Mouse (Mus musculus) heart, adult 2 months (tissue): ENCODE measurements around the gene Adh6b. TPM values are rescaled to one million over a fixed set of nuclear protein-coding genes. Genes with fewer than 3 reads are reported as not detected.

Experiments used
- DNase-seq, 2 experiments: peaks; one replicate each; pipeline ENCODE4 v3.0.0; 2021
- H3K27ac ChIP-seq: fragments of 200-600 bp; 2 replicates; pipeline ENCODE4 v1.8.1; 2022
- H3K27me3 ChIP-seq: fragments of 200-500 bp; 2 replicates; pipeline ENCODE4 v1.6.1; 2012; ENCODE audit warnings: mild to moderate bottlenecking, low read length, inconsistent platforms, mixed read lengths; ENCODE audit not compliant: control insufficient read depth, insufficient read depth
- H3K36me3 ChIP-seq: fragments of 200-500 bp; 2 replicates; pipeline ENCODE4 v1.6.1; 2012; ENCODE audit warnings: low read length, inconsistent platforms; ENCODE audit not compliant: control insufficient read depth, insufficient read depth
- H3K4me1 ChIP-seq: fragments of 200-500 bp; 2 replicates; pipeline ENCODE4 v1.6.1; 2011; ENCODE audit warnings: low read length; ENCODE audit not compliant: control insufficient read depth, insufficient read depth
- H3K4me3 ChIP-seq: fragments of 200-600 bp; 2 replicates; pipeline ENCODE4 v1.8.1; 2022
- H3K79me2 ChIP-seq: fragments of 200-500 bp; replicated peaks from 2 replicates; pipeline ENCODE4 v1.6.1; 2012; ENCODE audit warnings: mild to moderate bottlenecking, inconsistent platforms, low read length, moderate library complexity, mixed read lengths; ENCODE audit not compliant: control insufficient read depth, insufficient read depth
- H3K9ac ChIP-seq: fragments of 200-500 bp; 2 replicates; pipeline ENCODE4 v1.6.1; 2012; ENCODE audit warnings: low read depth, mild to moderate bottlenecking, control low read depth, inconsistent platforms, low read length, mixed read lengths
- CTCF ChIP-seq: fragments of 200-600 bp; IDR thresholded peaks from 2 replicates; pipeline ENCODE4 v1.8.1; 2022; ENCODE audit warnings: antibody characterized with exemption, mild to moderate bottlenecking, moderate library complexity
- EP300 ChIP-seq: fragments of 200-500 bp; IDR thresholded peaks from 2 replicates; pipeline ENCODE4 v1.6.1; 2011; ENCODE audit warnings: low read depth, low read length, control low read depth; ENCODE audit not compliant: insufficient read depth
- POLR2A ChIP-seq: fragments of 200-500 bp; IDR thresholded peaks from 2 replicates; pipeline ENCODE4 v1.6.1; 2011; ENCODE audit warnings: mild to moderate bottlenecking, low read depth, low read length, control low read depth; ENCODE audit not compliant: insufficient read depth
- WGBS: fragments of 180-500 bp; shearing (Covaris S2); methylation state at CpG from one replicate; pipeline ENCODE4 v1.1.7; 2018; 5-methylcytosine and 5-hydroxymethylcytosine counted together
- intact Hi-C: fragments of 180-260 bp; cut with DNase I; formaldehyde crosslinking; loops from one replicate; pipeline ENCODE4 v1.15.1; 2025
- long read RNA-seq: library from polyadenylated mRNA; stranded (forward); transcript quantifications from one replicate; pipeline ENCODE4 v2.0.0, GENCODE M21; 2021
- polyA plus RNA-seq: library from polyadenylated mRNA; depleted of rRNA; stranded (reverse); fragments of >200 nt; gene quantifications from 2 replicates; pipeline ENCODE4 v1.2.3, GENCODE M21; 2012; rRNA removed
- total RNA-seq, 2 experiments: library from RNA; stranded (reverse); gene quantifications; 2 replicates each; pipeline ENCODE4 v1.2.3; 2021

Adh6b gene
- total RNA-seq = 1 to 10 TPM; 1.4 to 2.0 TPM
- 0.18 and 0.44 TPM in 2 replicates for polyA plus RNA-seq
- long read RNA-seq, partial matches to known transcripts = 0 of 1 reads
- long read RNA-seq, other reads (novel, unspliced or antisense) = 1 of 1 reads

DNA sequence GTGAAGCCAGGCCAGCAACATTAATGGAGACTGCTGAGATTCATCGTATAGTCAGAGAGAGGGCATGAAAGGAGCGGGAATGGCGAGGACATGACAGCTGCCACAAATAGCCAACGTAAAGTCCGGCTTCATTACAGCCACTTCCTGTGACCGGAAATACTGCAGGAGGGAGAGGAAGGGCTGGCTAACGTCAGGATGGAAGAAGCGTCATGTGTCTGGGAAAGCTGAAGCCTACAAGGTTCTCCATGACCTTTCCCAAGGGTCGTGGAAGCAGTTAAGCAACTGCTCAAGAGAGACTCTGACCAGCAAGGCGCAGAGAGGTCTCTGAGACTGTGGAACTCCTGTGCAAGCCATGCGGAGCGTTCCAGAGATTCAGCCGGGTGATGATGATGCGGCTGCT is at the start of gene Adh6b:
Adh6b (plus strand) TSS at position 305 of the 400 bp plus-strand sequence.
- 52% methylated on average over 14 of the region's 14 CpGs for WGBS
- H3K79me2 ChIP-seq = no peaks in the 10 kb centered on the region
- intact Hi-C loops = no loop called here
- TF ChIP-seq EP300 = no peak
- TF ChIP-seq POLR2A = no peak
- no peak for TF ChIP-seq CTCF
- H3K36me3 ChIP-seq = no peaks in the 10 kb centered on the region
- DNase-seq = no peak
- H3K4me1 ChIP-seq = peaks cover 2% of the 10 kb centered on the region
- no peak within 1 kb of the TSS for H3K27ac ChIP-seq
- no peak within 1 kb of the TSS for H3K9ac ChIP-seq
- no peaks in the 10 kb centered on the region for H3K27me3 ChIP-seq
- no peak within 1 kb of the TSS for H3K4me3 ChIP-seq

DNA sequence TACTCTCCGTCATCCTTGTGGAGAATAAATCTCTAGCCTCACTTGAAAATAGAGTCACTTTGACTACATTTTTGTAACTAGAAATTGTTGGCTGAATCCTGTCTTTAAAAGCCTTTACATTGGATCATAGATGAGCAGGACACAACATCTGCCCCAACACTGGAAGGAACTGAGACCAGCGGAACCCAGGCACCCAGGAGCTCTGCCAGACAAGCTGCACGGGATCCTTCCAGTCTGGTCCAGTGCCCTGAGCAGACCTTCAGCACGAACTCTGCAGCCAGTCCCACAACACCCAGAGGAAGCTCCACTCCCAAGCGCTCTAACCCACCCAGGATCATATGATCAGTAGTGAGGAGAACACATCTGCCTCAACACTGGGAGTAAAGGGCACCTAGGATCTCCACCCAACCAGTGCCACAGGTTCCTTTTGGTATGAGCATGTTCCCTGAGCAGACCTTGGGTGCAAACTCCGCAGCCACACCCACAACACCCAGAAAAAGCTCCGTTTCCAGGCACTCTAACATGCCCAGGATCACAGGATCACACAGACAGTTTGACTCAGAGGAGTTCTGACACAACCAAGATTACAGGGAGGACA is 48.2 kb upstream of the Adh6b start:
- Histone ChIP-seq H3K4me1 (no peaks in the 10 kb centered on the region), H3K79me2 (no peaks in the 10 kb centered on the region), H3K9ac (no peak overlapping the region), H3K4me3 (no peak overlapping the region), H3K27me3 (no peaks in the 10 kb centered on the region), H3K27ac (no peak overlapping the region), H3K36me3 (0 out of 2 replicates have a peak, but pooled peaks cover 1% of the 10 kb centered on the region)
- WGBS = 79% methylated on average over 7 of the region's 7 CpGs
- DNase-seq = no peak
- intact Hi-C loops = no loop called here
- TF ChIP-seq EP300 (no peak), POLR2A (no peak), CTCF (no peak)

DNA sequence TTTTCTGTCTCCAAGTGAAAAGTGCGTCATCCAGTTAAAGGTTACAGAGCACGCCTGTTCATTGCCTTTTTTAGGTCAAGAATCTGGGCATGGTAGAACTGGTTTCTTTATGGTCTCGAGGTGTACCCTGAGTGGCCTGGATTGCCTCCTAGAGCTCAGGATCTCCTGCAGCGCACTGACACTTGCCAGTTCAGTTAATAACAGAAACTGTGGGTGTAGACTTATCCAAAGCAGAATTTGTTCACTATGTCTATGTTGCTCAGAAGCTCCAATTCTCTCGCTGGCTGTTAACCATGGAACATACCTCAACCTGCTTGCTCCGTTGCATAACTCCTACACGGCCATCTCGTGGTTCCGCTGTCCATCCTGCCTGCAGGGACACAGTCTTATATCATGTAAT is 41.4 kb upstream of the Adh6b start:
- no peak overlapping the region for H3K4me3 ChIP-seq
- DNase-seq = no peak
- no peaks in the 10 kb centered on the region for H3K79me2 ChIP-seq
- intact Hi-C loops = no loop called here
- H3K36me3 ChIP-seq = no peaks in the 10 kb centered on the region
- H3K27me3 ChIP-seq = no peaks in the 10 kb centered on the region
- peaks cover 10% of the 10 kb centered on the region for H3K4me1 ChIP-seq
- no peak for TF ChIP-seq EP300
- TF ChIP-seq POLR2A = no peak
- TF ChIP-seq CTCF = no peak
- H3K9ac ChIP-seq = no peak overlapping the region
- no peak overlapping the region for H3K27ac ChIP-seq
- WGBS = 90% methylated on average over 9 of the region's 9 CpGs

DNA sequence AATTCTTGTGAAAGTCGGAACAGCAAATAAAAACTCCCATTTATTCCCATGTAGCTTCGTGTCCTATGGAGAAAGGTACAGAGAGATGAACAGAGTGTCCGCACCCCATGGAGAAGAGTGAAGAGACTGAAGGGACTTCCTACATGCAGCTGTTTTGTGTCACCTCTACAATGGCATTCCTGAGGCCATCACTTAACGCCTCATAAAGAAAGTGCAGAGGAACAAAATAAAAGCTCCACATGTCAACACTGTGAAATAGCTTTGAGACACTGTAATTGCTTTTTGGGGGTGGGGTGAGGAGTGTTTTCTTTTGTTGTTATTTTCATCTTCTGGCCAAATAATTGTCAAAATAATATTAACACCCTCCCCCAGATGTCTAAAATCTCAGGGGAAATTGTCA is 38.9 kb upstream of the Adh6b start:
- H3K79me2 ChIP-seq = no peaks in the 10 kb centered on the region
- peaks cover 10% of the 10 kb centered on the region for H3K4me1 ChIP-seq
- H3K36me3 ChIP-seq = no peaks in the 10 kb centered on the region
- H3K27ac ChIP-seq = no peak overlapping the region
- H3K9ac ChIP-seq = no peak overlapping the region
- intact Hi-C loops = no loop called here
- no peak for DNase-seq
- no peaks in the 10 kb centered on the region for H3K27me3 ChIP-seq
- WGBS = 77% methylated on average over 4 of the region's 4 CpGs
- TF ChIP-seq CTCF (no peak), EP300 (no peak), POLR2A (no peak)
- H3K4me3 ChIP-seq = no peak overlapping the region

DNA sequence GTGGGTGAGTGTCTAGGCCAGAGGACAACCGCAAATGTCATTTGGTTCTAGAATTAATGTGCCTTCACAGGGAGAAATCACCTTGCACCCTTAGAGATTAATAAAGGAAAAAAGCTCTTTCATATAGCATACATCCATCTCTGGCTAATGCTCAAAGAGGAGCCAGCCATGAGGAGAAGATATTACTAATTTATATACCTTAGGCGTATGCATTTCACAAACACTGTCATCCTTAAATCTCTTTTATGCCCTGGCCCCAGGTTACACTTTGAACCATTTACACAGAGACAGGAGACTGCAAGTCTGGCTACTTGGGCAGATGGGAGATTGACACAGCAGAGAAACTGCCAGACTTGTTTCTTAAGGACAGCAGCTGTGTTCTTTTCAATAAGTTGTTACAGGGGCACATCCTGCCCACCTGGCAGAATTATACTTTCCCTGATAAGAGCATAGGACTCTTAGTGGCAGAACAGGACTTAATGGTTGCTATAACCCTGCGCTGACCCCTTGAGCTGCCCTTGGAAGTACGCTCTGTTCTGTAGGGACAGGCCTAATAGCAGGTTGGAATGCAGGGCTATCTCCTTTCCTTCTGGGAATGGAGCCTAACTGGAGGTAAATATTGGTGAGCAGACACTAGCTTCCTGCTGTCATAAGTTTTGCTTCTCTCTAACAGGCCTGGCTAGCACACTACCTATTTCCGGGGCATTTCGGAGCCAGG is 37.6 kb upstream of the Adh6b start:
- Histone ChIP-seq H3K27me3 (no peaks in the 10 kb centered on the region), H3K79me2 (no peaks in the 10 kb centered on the region), H3K4me1 (peaks cover 10% of the 10 kb centered on the region), H3K27ac (peak overlapping the region; percentile 21), H3K4me3 (no peak overlapping the region), H3K9ac (no peak overlapping the region), H3K36me3 (no peaks in the 10 kb centered on the region)
- DNase-seq = peak in 1 of 2 experiments; percentile 16
- TF ChIP-seq EP300 (peak; percentile 10; the same call in 1 of the 2 replicates), POLR2A (no peak)
- WGBS = 60% methylated on average over 6 of the region's 6 CpGs
- intact Hi-C loops = loop anchor here (2.0 kb wide), 1 partner anchor 63 kb away; no protein-coding TSS in a partner anchor

DNA sequence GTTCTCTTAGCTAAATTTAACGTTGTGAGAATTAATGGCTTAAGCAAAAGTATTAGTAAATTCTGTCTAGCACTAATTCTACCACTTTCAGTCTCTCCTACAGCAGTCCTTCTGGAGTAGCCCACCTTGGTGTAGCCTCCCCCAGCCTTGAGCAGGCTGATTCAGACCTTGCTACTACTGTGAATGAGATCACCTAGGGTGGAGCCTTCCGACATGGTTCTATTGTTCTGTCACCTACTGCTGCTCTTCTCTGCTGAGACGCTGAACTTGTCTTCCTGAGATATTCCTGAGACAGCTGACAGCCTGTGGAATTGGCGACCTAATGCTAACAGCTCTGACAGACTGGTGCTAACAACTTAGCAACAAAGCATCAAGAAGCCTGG is 37.1 kb upstream of the Adh6b start:
- H3K4me3 ChIP-seq = no peak overlapping the region
- no peak for TF ChIP-seq POLR2A
- TF ChIP-seq EP300 = no peak
- TF ChIP-seq CTCF = no peak
- no peaks in the 10 kb centered on the region for H3K36me3 ChIP-seq
- intact Hi-C loops = loop anchor here (2.0 kb wide), 1 partner anchor 64 kb away; no protein-coding TSS in a partner anchor
- H3K4me1 ChIP-seq = peaks cover 10% of the 10 kb centered on the region
- no peaks in the 10 kb centered on the region for H3K27me3 ChIP-seq
- WGBS = 31% methylated on average over 4 of the region's 4 CpGs
- H3K9ac ChIP-seq = no peak overlapping the region
- H3K79me2 ChIP-seq = no peaks in the 10 kb centered on the region
- H3K27ac ChIP-seq = peak overlapping the region; percentile 21
- DNase-seq = no peak
